Mouse (Mus musculus): ENCODE results near the gene Rftn1.
A peak's percentile ranks its signal among the peaks of the same experiment; 100 is the strongest.

Rftn1 gene

GRCm38 (mm10) chr17:50170935-50171545, 19.4 kb downstream of the Rftn1 start:
- no peak for DNase-seq

DNA sequence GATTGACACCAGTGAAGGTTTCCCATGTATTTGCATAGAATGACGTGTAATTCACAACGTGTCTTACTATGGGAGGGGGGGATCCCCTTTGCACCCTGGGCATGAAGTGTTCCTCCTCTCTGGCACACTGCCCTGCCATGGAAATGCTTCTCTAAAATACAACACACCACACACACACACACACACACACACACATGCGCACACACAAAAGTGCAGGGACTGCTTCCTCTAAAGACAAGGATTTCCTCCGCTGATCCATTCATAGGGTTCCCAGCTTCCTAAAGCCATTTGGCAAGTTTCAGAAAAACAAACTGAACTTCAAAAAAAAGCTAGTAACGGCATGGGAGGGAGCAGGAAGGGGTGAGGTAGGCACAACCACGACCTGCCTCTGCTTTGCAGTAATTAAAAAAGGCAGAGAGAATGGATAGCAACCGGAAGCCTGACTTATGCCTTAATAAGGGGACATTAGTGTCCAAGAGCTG, 20.5 kb downstream of the Rftn1 start:
- no peak for DNase-seq

GRCm38 (mm10) chr17:50160904-50161805, 29.3 kb downstream of the Rftn1 start:
- DNase-seq: no peak

DNA sequence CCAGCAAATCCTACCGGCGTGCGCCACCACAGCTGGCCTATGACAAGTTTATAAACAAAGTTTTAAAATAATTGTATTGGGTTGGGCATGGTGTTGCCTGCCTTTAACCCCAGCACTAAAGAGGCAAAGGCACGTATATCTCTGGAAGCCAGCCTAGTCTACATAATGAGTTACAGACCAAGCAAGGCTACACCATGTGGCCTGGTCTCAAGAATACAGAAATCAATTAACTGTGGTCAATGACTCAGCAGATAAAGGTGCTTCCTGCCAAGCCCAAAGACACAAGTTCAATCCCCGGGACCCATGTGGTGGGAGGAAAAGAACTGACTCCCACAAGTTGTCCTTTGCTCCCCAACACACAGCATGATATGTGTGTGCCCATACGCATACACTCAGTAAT, 30.1 kb downstream of the Rftn1 start:
- no peak for DNase-seq

GRCm38 (mm10) chr17:50159816-50160215, 30.7 kb downstream of the Rftn1 start:
- peak; percentile 31 to 36 for DNase-seq

DNA sequence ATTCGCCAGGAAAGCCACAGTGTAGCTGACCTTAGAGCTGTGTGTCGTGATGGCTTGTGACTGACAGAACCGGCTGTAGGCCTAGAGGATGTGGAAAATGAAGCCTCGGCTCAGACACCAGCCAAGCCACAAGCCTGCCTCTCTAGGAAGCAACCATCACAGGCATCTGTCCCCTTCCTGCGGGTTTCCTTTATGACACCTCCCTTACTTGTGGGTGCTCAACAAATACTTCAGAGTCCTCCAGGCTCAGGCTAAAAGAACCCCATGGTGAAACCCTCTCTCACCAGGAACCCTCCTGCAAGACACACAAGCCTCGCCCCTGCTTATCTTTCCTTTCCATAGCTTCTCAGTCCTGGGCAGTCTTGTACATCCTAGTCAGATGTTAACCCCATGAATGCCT, 31.9 kb downstream of the Rftn1 start:
- peak in 1 of 2 experiments; percentile 27 for DNase-seq

DNA sequence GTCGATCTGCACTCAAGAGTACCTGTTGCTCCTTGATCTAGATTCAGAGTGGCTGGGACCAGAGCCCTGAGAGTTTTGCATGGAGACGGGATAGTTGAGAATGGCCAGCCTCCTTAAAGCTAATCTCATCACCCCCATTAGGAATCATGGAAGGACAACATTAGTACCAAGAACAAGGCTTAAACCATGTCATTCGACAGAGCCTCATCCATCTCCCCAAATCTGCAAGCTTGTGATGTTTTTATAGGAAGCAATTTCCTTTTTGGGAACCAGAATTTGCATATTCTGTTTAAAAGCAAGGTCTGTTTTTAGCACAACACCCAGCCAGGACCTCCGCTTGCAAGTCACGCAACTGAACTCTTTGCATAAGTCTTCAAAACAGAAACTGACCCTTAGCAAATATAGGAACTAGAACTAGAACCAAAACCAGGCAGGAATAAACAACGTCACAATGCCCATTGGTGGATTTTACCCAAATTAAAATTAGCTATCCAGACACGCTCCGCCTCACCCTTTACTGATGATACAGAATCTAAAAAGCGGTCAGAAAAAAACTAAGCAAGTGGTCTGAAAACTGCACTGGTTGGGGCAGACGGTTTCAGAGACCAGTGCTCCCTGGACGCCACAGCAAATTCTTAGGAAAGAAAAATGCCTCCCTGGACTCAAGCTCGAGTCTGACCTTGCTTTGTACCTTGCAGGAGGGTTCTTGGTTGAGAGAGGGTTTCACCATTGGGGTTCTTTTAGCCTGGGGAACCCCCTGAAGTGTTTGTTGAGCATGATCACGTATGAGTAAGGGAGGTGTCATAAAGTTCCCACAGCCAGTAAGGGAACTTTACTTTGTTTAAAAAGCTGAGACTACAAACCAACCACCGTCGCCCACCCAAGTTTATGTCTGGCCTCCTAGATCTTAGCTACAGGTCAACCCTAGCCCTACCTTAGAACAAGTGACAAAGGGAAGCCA, 33.0 kb downstream of the Rftn1 start:
- peak; percentile 21 to 29 for DNase-seq

DNA sequence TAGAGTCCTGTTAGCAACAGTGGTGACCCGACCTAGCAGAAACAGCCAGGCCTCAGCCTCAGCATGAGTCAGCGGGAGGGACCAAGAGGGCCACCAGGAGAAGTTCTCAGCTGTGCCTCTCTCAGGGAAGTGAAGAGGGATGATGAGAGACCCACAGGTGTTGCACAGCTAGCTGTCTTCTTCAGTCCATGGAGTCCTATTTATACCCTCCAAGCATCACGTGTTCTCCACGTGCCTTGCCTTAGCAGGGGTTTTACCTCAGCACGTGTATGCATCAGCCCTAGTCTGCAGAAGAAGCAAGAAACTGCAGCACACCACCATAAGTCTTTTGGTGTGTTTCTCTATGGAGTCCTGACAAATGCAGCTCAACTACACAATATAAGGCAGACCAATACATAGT, 38.4 kb downstream of the Rftn1 start:
- DNase-seq: no peak

DNA sequence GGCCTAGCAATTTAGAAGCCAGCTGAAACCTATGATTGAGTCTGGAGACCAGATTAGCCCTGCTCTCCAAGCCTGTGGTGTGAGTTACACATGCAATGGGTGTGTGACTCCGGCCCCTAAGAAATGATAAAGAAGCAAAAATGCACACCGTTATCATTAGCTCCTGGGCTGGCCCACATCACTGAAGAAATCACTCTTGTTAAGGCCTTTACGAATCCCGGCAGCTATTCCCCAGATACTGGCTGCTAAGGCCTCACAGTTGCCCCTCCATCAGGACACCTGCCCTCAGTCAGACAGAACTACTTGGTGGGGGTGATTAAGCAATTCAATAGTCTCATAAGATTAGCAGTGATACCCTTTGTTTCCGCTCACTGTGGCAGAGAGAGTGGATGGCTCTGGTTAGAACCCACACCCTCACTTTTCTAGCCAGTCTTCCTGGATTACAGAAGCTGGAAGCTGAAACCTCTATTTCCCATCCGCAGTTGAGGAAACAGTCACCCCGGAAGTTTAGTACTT, 39.2 kb downstream of the Rftn1 start:
- no peak for DNase-seq

DNA sequence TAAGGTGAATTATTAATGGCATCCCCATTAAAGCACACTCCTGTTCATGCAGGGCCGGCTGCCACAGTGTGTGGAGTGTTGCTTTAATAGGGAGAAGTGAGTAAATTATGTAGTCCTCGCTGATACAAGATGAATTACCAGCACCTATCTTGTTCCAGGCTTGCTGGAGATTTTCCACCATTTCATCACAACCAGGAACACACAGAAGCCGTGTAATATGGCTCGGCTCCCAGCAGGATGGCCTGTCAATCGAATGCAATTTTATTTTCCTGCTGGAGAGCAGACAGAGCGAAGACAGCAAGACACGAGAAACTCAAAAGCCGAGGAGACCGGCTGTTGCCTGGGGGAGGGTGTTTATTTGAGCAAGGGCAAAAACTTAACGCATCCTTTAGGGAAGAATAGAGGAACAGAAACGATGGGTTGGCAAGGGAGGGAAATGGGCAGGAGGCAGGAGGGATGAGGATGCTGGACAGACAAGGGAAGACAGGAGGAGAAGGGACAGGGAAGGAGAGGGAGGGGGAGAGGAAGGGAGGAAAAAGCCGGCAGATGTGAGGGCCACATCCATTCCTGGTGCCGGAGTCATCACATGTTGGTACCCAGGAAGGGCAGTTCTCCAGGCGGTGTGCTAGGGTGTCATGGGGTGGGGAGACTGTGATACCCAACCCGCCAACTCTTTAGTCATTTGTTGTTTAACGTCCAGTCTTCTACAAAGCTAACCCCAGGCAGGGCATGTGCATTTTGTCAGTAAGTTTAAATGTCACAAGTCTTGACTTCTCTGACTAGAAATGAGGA, 39.9 kb downstream of the Rftn1 start:
- no peak for DNase-seq

- no peak for DNase-seq
Measured at GRCm38 (mm10) chr17:50149690-50150210, 40.7 kb downstream of the Rftn1 start.

- DNase-seq: no peak
Measured at GRCm38 (mm10) chr17:50147831-50148587, 42.5 kb downstream of the Rftn1 start.

DNA sequence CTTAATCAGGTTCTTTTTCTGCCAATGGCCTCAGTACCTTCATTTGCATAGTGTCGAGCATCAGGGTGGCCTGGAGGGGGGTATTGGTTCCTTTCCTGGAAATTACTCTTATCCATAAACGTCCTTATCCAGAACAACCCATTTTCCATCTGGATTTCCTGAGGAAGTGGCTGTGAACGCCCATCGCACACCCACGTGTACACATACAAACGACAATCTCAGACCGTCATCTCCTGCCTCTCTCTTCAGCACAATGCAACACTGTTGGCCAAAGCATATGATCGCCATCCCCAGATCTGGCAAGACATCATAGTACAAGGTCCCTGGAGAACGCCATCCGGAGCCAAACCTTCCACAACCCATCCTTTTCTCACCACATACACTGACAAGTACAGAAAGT, 47.1 kb downstream of the Rftn1 start:
- no peak for DNase-seq

DNA sequence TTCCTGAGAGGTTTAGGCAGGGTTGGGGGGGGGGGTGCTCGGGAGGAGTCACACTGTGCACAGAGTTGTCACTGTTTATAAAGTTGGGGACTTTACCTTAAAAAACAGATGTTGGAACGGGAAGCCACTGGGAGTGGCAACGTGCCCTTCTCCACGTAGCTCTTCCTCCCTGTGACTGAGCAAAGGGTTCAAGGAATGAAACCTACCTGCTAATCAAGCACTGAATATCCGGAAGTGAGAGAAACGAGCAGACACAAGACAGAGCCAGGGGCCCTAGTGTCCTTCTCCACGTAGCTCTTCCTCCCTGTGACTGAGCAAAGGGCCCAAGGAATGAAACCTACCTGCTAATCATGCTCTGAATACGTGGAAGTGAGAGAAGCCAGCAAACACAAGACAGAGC, 47.9 kb downstream of the Rftn1 start:
- DNase-seq: no peak

- DNase-seq: no peak
Measured at GRCm38 (mm10) chr17:50142151-50142550, 48.3 kb downstream of the Rftn1 start.

DNA sequence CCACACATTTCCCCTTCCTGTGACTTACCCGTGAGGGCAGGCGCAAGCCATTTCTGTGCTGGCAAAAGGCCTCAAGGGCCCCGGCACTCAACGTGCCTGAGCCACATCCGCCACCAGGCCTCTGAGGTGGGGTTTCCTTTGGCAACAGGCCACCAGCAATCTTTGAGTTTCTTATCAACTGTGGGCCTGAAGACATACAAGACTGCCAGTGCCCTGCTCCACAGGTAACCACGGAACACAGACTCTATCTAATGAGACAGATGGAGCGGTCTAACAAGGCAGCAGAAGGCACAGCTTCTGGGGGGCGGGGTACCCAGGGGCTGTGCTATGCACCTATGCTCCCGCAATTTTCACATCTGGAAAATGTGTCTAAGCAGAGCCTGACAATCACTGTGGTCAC, 54.4 kb downstream of the Rftn1 start:
- DNase-seq: peak; percentile 62 to 65

DNA sequence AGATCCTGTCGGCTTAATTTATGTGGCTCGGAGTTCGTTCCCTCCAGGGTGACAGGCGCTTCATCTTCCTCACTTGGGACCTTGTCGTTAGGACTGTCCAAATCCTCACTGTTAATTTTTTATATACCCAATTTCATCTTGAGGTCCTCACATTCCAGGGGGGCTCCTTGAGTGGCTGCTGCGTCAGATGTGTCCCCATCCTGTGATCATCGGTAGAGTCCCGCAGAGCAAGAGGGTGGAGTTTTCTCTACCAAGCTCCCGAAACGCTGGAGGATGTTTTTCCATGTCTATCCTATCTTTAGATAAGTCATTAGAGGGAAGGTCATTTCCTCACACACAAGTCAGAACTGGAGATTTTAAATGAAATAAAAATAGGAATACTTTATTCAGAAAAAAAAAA, 55.0 kb downstream of the Rftn1 start:
- DNase-seq: no peak

DNA sequence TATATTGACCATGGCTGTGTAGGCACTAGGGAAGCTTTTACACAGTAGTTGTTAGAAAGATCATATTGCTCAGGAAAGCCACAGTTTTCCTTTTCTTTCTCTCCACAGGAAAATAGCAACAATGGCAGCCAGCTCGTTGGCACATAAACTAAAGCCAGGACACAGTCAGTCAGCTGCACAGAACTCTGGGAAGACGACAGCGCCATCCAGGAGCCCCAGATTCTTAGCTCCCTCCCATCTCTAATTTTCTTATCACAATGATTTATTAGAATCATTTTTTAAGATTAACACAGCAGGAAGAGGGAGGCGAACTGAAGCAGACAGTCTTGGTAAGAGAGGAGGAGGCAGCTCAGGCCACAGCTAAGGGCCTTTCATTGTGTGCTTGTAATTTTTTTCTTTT, 58.8 kb downstream of the Rftn1 start:
- no peak for DNase-seq

DNA sequence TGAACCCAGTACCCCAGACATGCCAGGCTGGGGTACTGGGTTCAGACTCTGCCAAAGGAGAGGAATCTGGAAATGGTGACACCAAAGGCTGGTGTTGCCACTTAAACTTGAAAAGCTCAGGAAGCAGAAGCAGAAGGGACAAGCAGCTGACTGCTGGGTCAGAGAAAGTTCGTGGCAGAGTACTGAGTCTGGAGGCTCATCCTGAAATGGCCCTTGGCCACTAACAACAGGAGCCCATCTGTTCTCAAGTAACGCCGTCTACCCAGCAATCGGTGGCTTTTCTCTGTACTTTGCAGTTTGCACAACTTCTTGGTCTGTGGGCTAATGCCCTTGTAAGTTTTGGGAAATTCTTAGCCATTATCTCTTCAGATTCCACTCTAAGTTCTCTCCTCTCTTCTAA, 60.1 kb downstream of the Rftn1 start:
- DNase-seq: no peak

- DNase-seq: no peak
Measured at GRCm38 (mm10) chr17:50128392-50128791, 62.1 kb downstream of the Rftn1 start.
